Mouse (Mus musculus) splenic B cell, adult 2 months (primary cell): ENCODE measurements around the gene Prss34.

ENCODE experiments used
- DNase-seq: peaks from one replicate; pipeline ENCODE4 v3.0.0-alpha.2; 2011; ENCODE audit warnings: low read depth, low spot score
- H3K27me3 ChIP-seq: 2 replicates; pipeline ENCODE4 v1.6.1; 2012; ENCODE audit warnings: mild to moderate bottlenecking, low read length, moderate library complexity, mixed read lengths; ENCODE audit not compliant: control insufficient read depth, poor library complexity, insufficient read depth, severe bottlenecking
- H3K36me3 ChIP-seq: 2 replicates; pipeline ENCODE4 v1.6.1; 2012; ENCODE audit warnings: mild to moderate bottlenecking, low read length, moderate library complexity, mixed read lengths; ENCODE audit not compliant: control insufficient read depth, poor library complexity, insufficient read depth, severe bottlenecking

The Prss34 gene

GRCm38 (mm10) chr17:25275833-25276232 lies 22.4 kb upstream of the Prss34 start:
- DNase-seq: no peak
- Histone ChIP-seq H3K27me3 (no peaks in the 10 kb centered on the region), H3K36me3 (no peaks in the 10 kb centered on the region; the same call in 1 of the 2 replicates)

- peak; percentile 53 for DNase-seq
- Histone ChIP-seq H3K27me3 (no peaks in the 10 kb centered on the region), H3K36me3 (no peaks in the 10 kb centered on the region)
These were observed 16.1 kb upstream of the Prss34 start for GRCm38 (mm10) chr17:25282133-25282532.

- no peaks in the 10 kb centered on the region for H3K27me3 ChIP-seq
- no peaks in the 10 kb centered on the region for H3K36me3 ChIP-seq
- peak; percentile 87 for DNase-seq
These were observed 13.2 kb upstream of the Prss34 start for GRCm38 (mm10) chr17:25285033-25285432.

- Histone ChIP-seq H3K27me3 (no peaks in the 10 kb centered on the region; the same call in 1 of the 2 replicates), H3K36me3 (no peaks in the 10 kb centered on the region)
- peak; percentile 65 for DNase-seq
These were observed 9.4 kb upstream of the Prss34 start for GRCm38 (mm10) chr17:25288842-25289241.

- no peak for DNase-seq
- Histone ChIP-seq H3K36me3 (no peaks in the 10 kb centered on the region), H3K27me3 (no peaks in the 10 kb centered on the region; the same call in 1 of the 2 replicates)
These were observed 7.8 kb upstream of the Prss34 start for GRCm38 (mm10) chr17:25290411-25290810.

- H3K36me3 ChIP-seq: no peaks in the 10 kb centered on the region
- DNase-seq: no peak
- H3K27me3 ChIP-seq: no peaks in the 10 kb centered on the region; the same call in 1 of the 2 replicates
These were observed 4.7 kb upstream of the Prss34 start for GRCm38 (mm10) chr17:25293495-25293894.

- no peak for DNase-seq
- H3K36me3 ChIP-seq: no peaks in the 10 kb centered on the region
- no peaks in the 10 kb centered on the region; the same call in 1 of the 2 replicates for H3K27me3 ChIP-seq
These were observed 4.1 kb upstream of the Prss34 start for GRCm38 (mm10) chr17:25294111-25294510.

- DNase-seq: no peak
- H3K36me3 ChIP-seq: no peaks in the 10 kb centered on the region
- no peaks in the 10 kb centered on the region for H3K27me3 ChIP-seq
These were observed 10.2 kb downstream of the Prss34 start, which contains the start of gene Prss28 for GRCm38 (mm10) chr17:25308346-25308745. Gene Prss28 (plus strand): TSS chr17:25308646.

- Histone ChIP-seq H3K27me3 (no peaks in the 10 kb centered on the region), H3K36me3 (no peaks in the 10 kb centered on the region)
- no peak for DNase-seq
These were observed 20.2 kb downstream of the Prss34 start, which contains the start of gene Prss29 for GRCm38 (mm10) chr17:25318354-25318753. Gene Prss29 (plus strand): TSS chr17:25318654.

- Histone ChIP-seq H3K36me3 (no peaks in the 10 kb centered on the region), H3K27me3 (no peaks in the 10 kb centered on the region)
- DNase-seq: no peak
These were observed 22.6 kb downstream of the Prss34 start for GRCm38 (mm10) chr17:25320819-25321218.

- DNase-seq: no peak
These were observed 24.7 kb downstream of the Prss34 start for GRCm38 (mm10) chr17:25322930-25323329.

GRCm38 (mm10) chr17:25332321-25332720 lies 34.1 kb downstream of the Prss34 start:
- DNase-seq: no peak
- Histone ChIP-seq H3K27me3 (no peaks in the 10 kb centered on the region; the same call in 1 of the 2 replicates), H3K36me3 (no peaks in the 10 kb centered on the region)

More at GRCm38 (mm10) chr17:25322930-25323329, 24.7 kb downstream of the Prss34 start:
- no peaks in the 10 kb centered on the region for H3K27me3 ChIP-seq
- no peaks in the 10 kb centered on the region for H3K36me3 ChIP-seq

- Histone ChIP-seq H3K27me3 (no peaks in the 10 kb centered on the region; the same call in 1 of the 2 replicates), H3K36me3 (no peaks in the 10 kb centered on the region)
- peak; percentile 59 for DNase-seq
These were observed 35.7 kb downstream of the Prss34 start for GRCm38 (mm10) chr17:25333943-25334342.

- no peaks in the 10 kb centered on the region for H3K27me3 ChIP-seq
- no peaks in the 10 kb centered on the region for H3K36me3 ChIP-seq
- no peak for DNase-seq
These were observed 40.0 kb downstream of the Prss34 start for GRCm38 (mm10) chr17:25338218-25338617.

GRCm38 (mm10) chr17:25340003-25340402 lies 41.8 kb downstream of the Prss34 start:
- DNase-seq: no peak
- no peaks in the 10 kb centered on the region for H3K27me3 ChIP-seq
- H3K36me3 ChIP-seq: no peaks in the 10 kb centered on the region

- no peak for DNase-seq
- Histone ChIP-seq H3K27me3 (no peaks in the 10 kb centered on the region), H3K36me3 (no peaks in the 10 kb centered on the region)
These were observed 43.3 kb downstream of the Prss34 start for GRCm38 (mm10) chr17:25341490-25341889.
